In the genomic region with DNA sequence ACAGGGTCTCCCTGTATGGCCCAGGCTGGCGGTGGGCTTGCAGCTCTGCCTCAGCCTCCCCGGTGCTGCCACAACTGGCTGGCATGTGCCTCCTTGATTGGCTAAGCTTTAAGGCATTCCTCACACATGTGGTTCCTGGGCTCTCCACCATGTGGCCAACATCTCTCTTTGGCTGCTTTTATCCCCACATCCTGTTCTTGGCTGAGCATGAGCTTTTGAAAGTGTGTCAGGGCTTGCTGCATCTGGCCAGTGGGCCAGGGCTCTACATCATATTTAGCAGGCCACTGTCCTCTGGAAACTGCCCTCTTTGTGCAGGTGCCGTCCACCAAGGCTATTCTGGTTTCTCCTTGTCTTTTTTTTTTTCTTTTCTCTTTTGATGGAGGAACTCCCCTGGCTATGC, we compare ENCODE assay signal across 8 mouse cellular contexts. TPM values are rescaled to one million over a fixed set of nuclear protein-coding genes. Genes with fewer than 3 reads are reported as not detected.
DNase-seq lines count a peak whose midpoint lies in the region; ATAC-seq and TF ChIP-seq lines count a peak whose summit lies in the region.

No protein-coding gene starts in this region.

- H3K9me3 ChIP-seq in embryonic facial prominence, embryonic 14.5 days (ENCODE audit: control insufficient read depth, low read length): no peaks in the 10 kb centered on the region
- H3K9me3 ChIP-seq in hindbrain, embryonic 10.5 days: no peaks in the 10 kb centered on the region

- no peaks in the 10 kb centered on the region; the same call in none of the 2 replicates for H3K36me3 ChIP-seq in testis, adult 2 months (ENCODE audit: control insufficient read depth, insufficient read depth, low read length)
- peaks cover 19% of the 10 kb centered on the region for H3K36me3 ChIP-seq in embryonic facial prominence, embryonic 14.5 days (ENCODE audit: control insufficient read depth, insufficient read depth, low read length)
- H3K36me3 ChIP-seq in hindbrain, embryonic 10.5 days: peaks cover 30% of the 10 kb centered on the region

- 32% methylated on average over 3 of the region's 3 CpGs for WGBS in embryonic facial prominence, embryonic 14.5 days
- WGBS in hindbrain, embryonic 10.5 days: 75% methylated on average over 3 of the region's 3 CpGs

- H3K27me3 ChIP-seq in testis, adult 2 months (ENCODE audit: control insufficient read depth, insufficient read depth, low read length): no peaks in the 10 kb centered on the region
- no peaks in the 10 kb centered on the region for H3K27me3 ChIP-seq in embryonic facial prominence, embryonic 14.5 days (replicated peaks; ENCODE audit: control insufficient read depth, insufficient read depth, low read length)
- H3K27me3 ChIP-seq in hindbrain, embryonic 10.5 days (ENCODE audit: insufficient read depth, poor library complexity, severe bottlenecking): no peaks in the 10 kb centered on the region

- no peak for ATAC-seq in embryonic facial prominence, embryonic 14.5 days (ENCODE audit: low read depth)

- TF ChIP-seq CTCF in testis, adult 2 months (IDR thresholded peaks at IDR 0.05; ENCODE audit: control insufficient read depth, insufficient read depth, insufficient replicate concordance, low read depth, low read length): no peak

- no peak overlapping the region for H3K27ac ChIP-seq in testis, adult 2 months (ENCODE audit: control insufficient read depth, insufficient read depth, low read depth, low read length)
- peak overlapping the region; percentile 61 for H3K27ac ChIP-seq in embryonic facial prominence, embryonic 14.5 days (replicated peaks; ENCODE audit: low read depth, low read length)
- H3K27ac ChIP-seq in hindbrain, embryonic 10.5 days: peak overlapping the region; percentile 92; the same call in 1 of the 2 replicates

- peak overlapping the region; percentile 99 for H3K4me2 ChIP-seq in embryonic facial prominence, embryonic 14.5 days (ENCODE audit: low read depth, low read length)

- H3K9ac ChIP-seq in embryonic facial prominence, embryonic 14.5 days (ENCODE audit: low read depth, low read length): peak overlapping the region; percentile 89

- peaks cover 2% of the 10 kb centered on the region for H3K4me1 ChIP-seq in testis, adult 2 months (ENCODE audit: control insufficient read depth, insufficient read depth, low read length)
- H3K4me1 ChIP-seq in embryonic facial prominence, embryonic 14.5 days (ENCODE audit: control insufficient read depth, insufficient read depth, low read length): peaks cover 22% of the 10 kb centered on the region
- H3K4me1 ChIP-seq in hindbrain, embryonic 10.5 days (replicated peaks): peaks cover 54% of the 10 kb centered on the region

- peak overlapping the region; percentile 81 for H3K4me3 ChIP-seq in testis, adult 2 months (ENCODE audit: control insufficient read depth, low read depth, low read length)
- H3K4me3 ChIP-seq in embryonic facial prominence, embryonic 14.5 days (ENCODE audit: low read depth, low read length): peak overlapping the region; percentile 96
- H3K4me3 ChIP-seq in hindbrain, embryonic 10.5 days: peak overlapping the region; percentile 79

- DNase-seq in testis, postnatal 14 days (ENCODE audit: low spot score): no peak
- DNase-seq in embryonic facial prominence, embryonic 14.5 days (ENCODE audit: low spot score): peak; percentile 37
- peak; percentile 21 for DNase-seq in hindbrain, embryonic 10.5 days (ENCODE audit: low spot score)
- DNase-seq in lung, postnatal 36 days: peak; percentile 15
- no peak for DNase-seq in cerebellum, adult 9-10 months
- DNase-seq in urinary bladder, adult 18-20 months (ENCODE audit: low spot score in 2 of 2): no peak
- DNase-seq in ovary, postnatal 10 days (ENCODE audit: low spot score): no peak

- no peak for TF ChIP-seq POLR2A in testis, adult 2 months (IDR thresholded peaks at IDR 0.05; ENCODE audit: control insufficient read depth, low read depth, low read length)

RNA-seq across cellular contexts. Expression of a gene that starts 1.2 kb away (rescaled TPM):
- polyA plus RNA-seq in testis, adult 2 months (2012; rRNA removed): 169 and 173 TPM in 2 replicates
- polyA plus RNA-seq in embryonic facial prominence, embryonic 14.5 days (2014; fragmentation: Nextera tagmentation; extraction: Ambion mirVana): 37.6 and 40.8 TPM in 2 replicates
- polyA plus RNA-seq in hindbrain, embryonic 10.5 days (2016; fragmentation: Nextera tagmentation; extraction: Ambion mirVana): 46.3 and 52.9 TPM in 2 replicates

RNA-seq across cellular contexts. Expression of a gene that starts 1.3 kb away (rescaled TPM):
- polyA plus RNA-seq in testis, adult 2 months (2012; rRNA removed): 60.3 and 67.0 TPM in 2 replicates
- polyA plus RNA-seq in embryonic facial prominence, embryonic 14.5 days (2014; fragmentation: Nextera tagmentation; extraction: Ambion mirVana): 303 and 331 TPM in 2 replicates
- 314 and 327 TPM in 2 replicates for polyA plus RNA-seq in hindbrain, embryonic 10.5 days (2016; fragmentation: Nextera tagmentation; extraction: Ambion mirVana)

RNA-seq across cellular contexts. Expression of a gene that starts 12.4 kb away (rescaled TPM):
- polyA plus RNA-seq in testis, adult 2 months (2012; rRNA removed): 0.16 and 0.26 TPM in 2 replicates
- polyA plus RNA-seq in embryonic facial prominence, embryonic 14.5 days (2014; fragmentation: Nextera tagmentation; extraction: Ambion mirVana): 1.2 and 1.3 TPM in 2 replicates
- 0.61 and 0.93 TPM in 2 replicates for polyA plus RNA-seq in hindbrain, embryonic 10.5 days (2016; fragmentation: Nextera tagmentation; extraction: Ambion mirVana)

RNA-seq across cellular contexts. Expression of a gene that starts 15.4 kb away (rescaled TPM):
- 2.0 and 2.7 TPM in 2 replicates for polyA plus RNA-seq in testis, adult 2 months (2012; rRNA removed)
- 0.06 and 0.08 TPM in 2 replicates for polyA plus RNA-seq in embryonic facial prominence, embryonic 14.5 days (2014; fragmentation: Nextera tagmentation; extraction: Ambion mirVana)
- 0.04 and 0.14 TPM in 2 replicates for polyA plus RNA-seq in hindbrain, embryonic 10.5 days (2016; fragmentation: Nextera tagmentation; extraction: Ambion mirVana)

RNA-seq across cellular contexts. Expression of a gene that starts 29.8 kb away (rescaled TPM):
- 261 and 275 TPM in 2 replicates for polyA plus RNA-seq in testis, adult 2 months (2012; rRNA removed)
- 1,606 and 1,697 TPM in 2 replicates for polyA plus RNA-seq in embryonic facial prominence, embryonic 14.5 days (2014; fragmentation: Nextera tagmentation; extraction: Ambion mirVana)
- polyA plus RNA-seq in hindbrain, embryonic 10.5 days (2016; fragmentation: Nextera tagmentation; extraction: Ambion mirVana): 2,287 and 2,328 TPM in 2 replicates

Comparison
In these comparisons a context has a peak if more than half of its experiments do, and no peak if none do; other contexts are left out.
1. DNase-seq: peak in embryonic facial prominence, embryonic 14.5 days (single experiment), hindbrain, embryonic 10.5 days (single experiment) and lung, postnatal 36 days (single experiment); none in testis, postnatal 14 days (single experiment), cerebellum, adult 9-10 months (single experiment), urinary bladder, adult 18-20 months (0 of 2) and ovary, postnatal 10 days (single experiment).
2. Peak in every context shown above with its lines, with median percentiles within 50 percentile points of each other: H3K4me3 ChIP-seq.